In genomic region chr9:107502131-107502846, GRCm38 (mm10) we compare ENCODE assay signal across 26 mouse cellular contexts. TPM values are rescaled to one million over a fixed set of nuclear protein-coding genes. Genes with fewer than 3 reads are reported as not detected.
DNase-seq lines count a peak whose midpoint lies in the region; ATAC-seq and TF ChIP-seq lines count a peak whose summit lies in the region.
"Had no signal": no experiment of that assay in that cellular context is flagged by ENCODE, and none has a peak within 500 bp of the region (broad histone marks: within the 10 kb centered on the region; RNA-seq: fewer than 3 reads in every experiment).

No protein-coding gene starts in this region.

- peaks cover 44% of the 10 kb centered on the region for H3K27me3 ChIP-seq in myocyte (ENCODE audit: control insufficient read depth, insufficient read depth, insufficient read length)
- H3K27me3 ChIP-seq: heart, embryonic 15.5 days; lung, embryonic 15.5 days; neural tube, embryonic 12.5 days; stomach, embryonic 15.5 days had no signal

- no peak overlapping the region for H3ac ChIP-seq in myocyte (ENCODE audit: control insufficient read depth, insufficient read length)

- no peak for TF ChIP-seq POLR2A in myocyte (IDR thresholded peaks at IDR 0.05; ENCODE audit: insufficient read length, low read depth)

- no peaks in the 10 kb centered on the region for H3K79me2 ChIP-seq in myocyte (ENCODE audit: control insufficient read depth, insufficient read depth)

- no peaks in the 10 kb centered on the region for H3K36me3 ChIP-seq in myocyte (ENCODE audit: control insufficient read depth, insufficient read depth)
- H3K36me3 ChIP-seq: embryonic facial prominence, embryonic 13.5 days; heart, embryonic 15.5 days; limb, embryonic 13.5 days; lung, embryonic 15.5 days; midbrain, embryonic 10.5 days; neural tube, embryonic 12.5 days; stomach, embryonic 15.5 days had no signal

- peak; percentile 77 for ATAC-seq in cerebellum, adult (ENCODE audit: insufficient number of reproducible peaks, low FRiP score, low TSS enrichment)
- ATAC-seq: activated CD4-positive, CD25-positive, alpha-beta regulatory T cell, adult 4 months; forebrain, postnatal 0 days; intestine, embryonic 16.5 days; midbrain, embryonic 16.5 days had no signal

- no peak overlapping the region for H3K4me3 ChIP-seq in myocyte
- H3K4me3 ChIP-seq: embryonic facial prominence, embryonic 13.5 days; forebrain, embryonic 10.5 days; heart, embryonic 10.5 days; heart, embryonic 15.5 days; limb, embryonic 13.5 days; lung, embryonic 15.5 days; midbrain, embryonic 10.5 days; neural tube, embryonic 12.5 days; stomach, embryonic 15.5 days had no signal

- DNase-seq in cerebellum, postnatal 4 days (ENCODE audit: low spot score in 2 of 2), result no peak
- peak; percentile 93 for DNase-seq in cerebellum, adult 11-12 months
- peak; percentile 94 for DNase-seq in cerebellum, adult 9-11 months
- DNase-seq in right cerebral cortex, postnatal 14 days, result no peak
- no peak for DNase-seq in adipocyte (ENCODE audit: low spot score)
- DNase-seq: adrenal gland, adult 8-10 months; forebrain, postnatal 0 days; gastrocnemius, postnatal 10 days; kidney, adult 8-10 months; layer of hippocampus, adult 9-11 months; right cerebral cortex, adult 18-20 months had no signal

- H3K4me2 ChIP-seq in myocyte (ENCODE audit: low read depth), result no peak overlapping the region
- H3K4me2 ChIP-seq: embryonic facial prominence, embryonic 13.5 days; heart, embryonic 15.5 days; limb, embryonic 13.5 days; liver, embryonic 11.5 days; lung, embryonic 15.5 days; neural tube, embryonic 12.5 days; stomach, embryonic 15.5 days had no signal

TF ChIP-seq in myocyte, 11 proteins besides CTCF, POLR2A, EP300 and RAD21:
- peak in 2 of 3 experiments; percentile 11 to 83 for TF ChIP-seq MYOD1 (IDR thresholded peaks at IDR 0.05; ENCODE audit: control insufficient read depth in 1 of 3, insufficient read length in 2 of 3, low read depth in 2 of 3)
- no peak for TF ChIP-seq CEBPB (IDR thresholded peaks at IDR 0.05; ENCODE audit: insufficient read depth, poor library complexity, severe bottlenecking)
- peak in 1 of 3 experiments; percentile 36 for TF ChIP-seq MYOG (IDR thresholded peaks at IDR 0.05; ENCODE audit: control insufficient read depth in 1 of 3, insufficient read depth in 1 of 3, insufficient read length in 2 of 3, low read depth in 2 of 3)

RNA-seq across cellular contexts. Expression of gene Tmem115, which starts 31.5 kb away (rescaled TPM):
- polyA plus RNA-seq in myocyte (2012; fragmentation: generic; extraction: Trizol), result 43.4 TPM

RNA-seq across cellular contexts. Expression of gene Cyb561d2, which starts 39.7 kb away (rescaled TPM):
- polyA plus RNA-seq in myocyte (2012; fragmentation: generic; extraction: Trizol), result 18.8 TPM

RNA-seq across cellular contexts. Expression of gene Nprl2, which starts 39.7 kb away (rescaled TPM):
- 24.6 TPM for polyA plus RNA-seq in myocyte (2012; fragmentation: generic; extraction: Trizol)

RNA-seq across cellular contexts. Expression of gene Zmynd10, which starts 44.8 kb away (rescaled TPM):
- polyA plus RNA-seq in myocyte (2012; fragmentation: generic; extraction: Trizol), result 0.52 TPM
- polyA plus RNA-seq: heart, embryonic 10.5 days had no signal

RNA-seq across cellular contexts. Expression of gene Rassf1, which starts 49.1 kb away (rescaled TPM):
- polyA plus RNA-seq in myocyte (2012; fragmentation: generic; extraction: Trizol), result 59.3 TPM

Comparison
In these comparisons a context has a peak if more than half of its experiments do, and no peak if none do; other contexts are left out.
1. DNase-seq: peak in cerebellum, adult 11-12 months (single experiment) and cerebellum, adult 9-11 months (single experiment); none in cerebellum, postnatal 4 days (0 of 2), right cerebral cortex, postnatal 14 days (single experiment) and adipocyte (single experiment).